Mouse (Mus musculus): ENCODE results near the gene Rassf10. TPM values are rescaled to one million over a fixed set of nuclear protein-coding genes. Genes with fewer than 3 reads are reported as not detected.
"Not testable (repeated sequence)": the region's sequence is repeated elsewhere in the genome, so short reads cannot be mapped to it uniquely, and the experiment has no call there.

Gene Rassf10
- polyA plus RNA-seq, 1 experiment from 2014 or later, result 0.99 TPM

- H3K4me2 ChIP-seq (ENCODE audit: low read depth, low read length), result no peak overlapping the region
- ATAC-seq, result no peak
- no peaks in the 10 kb centered on the region for H3K36me3 ChIP-seq (ENCODE audit: control insufficient read depth, insufficient read depth, low read length)
- 47% methylated on average over 4 of the region's 4 CpGs for WGBS
- no peak overlapping the region for H3K27ac ChIP-seq (ENCODE audit: low read length)
- no peaks in the 10 kb centered on the region for H3K27me3 ChIP-seq (replicated peaks; ENCODE audit: control insufficient read depth, insufficient read depth, low read length)
- no peak overlapping the region for H3K9ac ChIP-seq (ENCODE audit: low read depth, low read length)
- no peaks in the 10 kb centered on the region for H3K4me1 ChIP-seq (ENCODE audit: control insufficient read depth, insufficient read depth, low read length)
- no peak overlapping the region for H3K4me3 ChIP-seq (ENCODE audit: low read length)
- no peaks in the 10 kb centered on the region for H3K9me3 ChIP-seq (ENCODE audit: control insufficient read depth, low read length)
Observed at GRCm38 (mm10) chr7:112922801-112923200, 31.0 kb upstream of the Rassf10 start.

- H3K27me3 ChIP-seq (replicated peaks; ENCODE audit: control insufficient read depth, insufficient read depth, low read length), result no peaks in the 10 kb centered on the region
- WGBS, result 71% methylated on average over 3 of the region's 3 CpGs
- no peak for ATAC-seq
- no peaks in the 10 kb centered on the region for H3K9me3 ChIP-seq (ENCODE audit: control insufficient read depth, low read length)
- no peak overlapping the region for H3K9ac ChIP-seq (ENCODE audit: low read depth, low read length)
- no peak overlapping the region for H3K27ac ChIP-seq (ENCODE audit: low read length)
- no peaks in the 10 kb centered on the region for H3K36me3 ChIP-seq (ENCODE audit: control insufficient read depth, insufficient read depth, low read length)
- H3K4me3 ChIP-seq (ENCODE audit: low read length), result no peak overlapping the region
- no peak overlapping the region for H3K4me2 ChIP-seq (ENCODE audit: low read depth, low read length)
- H3K4me1 ChIP-seq (ENCODE audit: control insufficient read depth, insufficient read depth, low read length), result no peaks in the 10 kb centered on the region
Observed at GRCm38 (mm10) chr7:112923712-112924111, 30.1 kb upstream of the Rassf10 start.

- no peak overlapping the region for H3K4me2 ChIP-seq (ENCODE audit: low read depth, low read length)
- no peak overlapping the region for H3K27ac ChIP-seq (ENCODE audit: low read length)
- no peak overlapping the region for H3K4me3 ChIP-seq (ENCODE audit: low read length)
- H3K4me1 ChIP-seq (ENCODE audit: control insufficient read depth, insufficient read depth, low read length), result peaks cover 8% of the 10 kb centered on the region; the same call in 1 of the 2 replicates
- no peak overlapping the region for H3K9ac ChIP-seq (ENCODE audit: low read depth, low read length)
- no peaks in the 10 kb centered on the region for H3K27me3 ChIP-seq (replicated peaks; ENCODE audit: control insufficient read depth, insufficient read depth, low read length)
- H3K36me3 ChIP-seq (ENCODE audit: control insufficient read depth, insufficient read depth, low read length), result no peaks in the 10 kb centered on the region
- WGBS, result 20% methylated on average over 7 of the region's 7 CpGs
- ATAC-seq, result no peak
- no peaks in the 10 kb centered on the region for H3K9me3 ChIP-seq (ENCODE audit: control insufficient read depth, low read length)
Observed at GRCm38 (mm10) chr7:112930669-112931068, 23.1 kb upstream of the Rassf10 start.

- not testable (repeated sequence) for H3K9ac ChIP-seq (ENCODE audit: low read depth, low read length); ATAC-seq; H3K27ac ChIP-seq (ENCODE audit: low read length); H3K9me3 ChIP-seq (ENCODE audit: control insufficient read depth, low read length); H3K4me3 ChIP-seq (ENCODE audit: low read length); H3K27me3 ChIP-seq (replicated peaks; ENCODE audit: control insufficient read depth, insufficient read depth, low read length); H3K4me1 ChIP-seq (ENCODE audit: control insufficient read depth, insufficient read depth, low read length); H3K36me3 ChIP-seq (ENCODE audit: control insufficient read depth, insufficient read depth, low read length); H3K4me2 ChIP-seq (ENCODE audit: low read depth, low read length)
- 69% methylated on average over 5 of the region's 5 CpGs for WGBS
Observed at GRCm38 (mm10) chr7:112935876-112936275, 17.9 kb upstream of the Rassf10 start.

DNA sequence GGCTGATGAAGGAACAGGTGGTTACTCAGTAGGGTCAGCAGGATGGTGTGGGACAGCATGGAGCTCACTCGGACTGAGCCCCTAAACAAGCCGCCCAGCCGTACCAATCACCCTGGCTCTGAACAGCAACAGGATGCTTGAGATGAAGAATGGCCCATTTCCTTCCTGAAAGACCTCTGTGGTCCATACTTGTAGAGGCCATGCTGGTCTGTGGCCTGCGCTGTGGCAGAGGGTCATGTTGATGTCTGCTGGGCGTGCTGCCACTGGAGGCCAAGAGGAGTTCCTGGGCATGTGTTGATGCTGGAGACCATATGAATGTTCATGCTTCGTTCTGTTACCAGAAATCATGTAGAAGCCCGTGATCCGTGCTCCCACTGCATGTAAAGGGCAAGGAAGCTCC is 16.7 kb upstream of the Rassf10 start:
- H3K9me3 ChIP-seq (ENCODE audit: control insufficient read depth, low read length), result no peaks in the 10 kb centered on the region
- ATAC-seq, result no peak
- WGBS, result 82% methylated on average over 8 of the region's 8 CpGs

DNA sequence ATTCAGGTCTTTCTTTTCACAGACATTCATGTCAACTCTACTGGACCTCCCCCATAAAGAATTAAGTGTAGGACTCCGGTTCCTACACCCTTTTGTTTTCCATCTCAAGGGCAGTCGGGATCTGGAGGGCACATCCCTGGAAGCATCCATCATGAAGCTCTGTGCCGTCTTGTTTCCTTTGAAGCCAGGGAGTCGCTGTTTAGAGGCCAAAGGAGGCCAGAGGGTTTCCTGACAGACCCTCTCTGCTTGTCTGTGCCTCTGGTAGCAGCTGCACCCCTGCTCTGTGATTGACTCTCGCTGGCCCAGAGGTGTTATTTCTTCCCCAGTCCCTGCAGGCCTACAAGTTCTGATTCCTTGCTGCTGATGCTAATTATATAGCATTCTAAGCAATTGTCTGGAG is 14.8 kb upstream of the Rassf10 start:
- WGBS, result 36% methylated on average over 5 of the region's 5 CpGs
- no peak overlapping the region for H3K9ac ChIP-seq (ENCODE audit: low read depth, low read length)
- ATAC-seq, result no peak

More for the DNA sequence above, 16.7 kb upstream of the Rassf10 start:
- H3K9ac ChIP-seq (ENCODE audit: low read depth, low read length), result no peak overlapping the region
- H3K4me1 ChIP-seq (ENCODE audit: control insufficient read depth, insufficient read depth, low read length), result no peaks in the 10 kb centered on the region
- H3K4me3 ChIP-seq (ENCODE audit: low read length), result no peak overlapping the region
- H3K36me3 ChIP-seq (ENCODE audit: control insufficient read depth, insufficient read depth, low read length), result no peaks in the 10 kb centered on the region
- H3K4me2 ChIP-seq (ENCODE audit: low read depth, low read length), result no peak overlapping the region
- H3K27me3 ChIP-seq (replicated peaks; ENCODE audit: control insufficient read depth, insufficient read depth, low read length), result no peaks in the 10 kb centered on the region
- no peak overlapping the region for H3K27ac ChIP-seq (ENCODE audit: low read length)

DNA sequence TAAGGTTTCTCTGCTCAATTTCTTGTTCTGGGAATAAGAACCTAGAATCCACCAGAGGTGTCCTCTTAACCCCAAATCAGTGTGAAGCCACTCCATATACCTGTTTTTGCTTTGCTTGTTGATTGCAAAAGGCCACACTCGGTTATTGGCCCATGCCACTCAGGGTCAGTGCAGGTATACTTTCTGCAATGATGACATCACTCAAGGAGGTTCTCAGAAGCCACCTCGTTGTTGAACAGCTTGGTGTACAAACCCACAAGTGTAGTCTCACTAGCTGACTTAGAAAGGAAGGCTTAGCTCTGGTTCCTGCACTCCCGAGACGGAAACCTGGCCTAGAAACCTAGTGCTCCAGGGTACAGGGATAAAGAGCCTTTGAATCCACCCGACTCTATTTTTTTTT is 11.2 kb upstream of the Rassf10 start:
- ATAC-seq, result no peak
- Histone ChIP-seq H3K4me1 (ENCODE audit: control insufficient read depth, insufficient read depth, low read length) (no peaks in the 10 kb centered on the region), H3K9me3 (ENCODE audit: control insufficient read depth, low read length) (no peaks in the 10 kb centered on the region), H3K4me3 (ENCODE audit: low read length) (no peak overlapping the region), H3K27me3 (replicated peaks; ENCODE audit: control insufficient read depth, insufficient read depth, low read length) (no peaks in the 10 kb centered on the region), H3K9ac (ENCODE audit: low read depth, low read length) (no peak overlapping the region), H3K27ac (ENCODE audit: low read length) (no peak overlapping the region), H3K4me2 (ENCODE audit: low read depth, low read length) (no peak overlapping the region), H3K36me3 (ENCODE audit: control insufficient read depth, insufficient read depth, low read length) (no peaks in the 10 kb centered on the region)
- 55% methylated on average over 5 of the region's 5 CpGs for WGBS

More for the DNA sequence above, 14.8 kb upstream of the Rassf10 start:
- Histone ChIP-seq H3K4me1 (ENCODE audit: control insufficient read depth, insufficient read depth, low read length) (no peaks in the 10 kb centered on the region), H3K4me3 (ENCODE audit: low read length) (no peak overlapping the region), H3K27ac (ENCODE audit: low read length) (no peak overlapping the region), H3K36me3 (ENCODE audit: control insufficient read depth, insufficient read depth, low read length) (no peaks in the 10 kb centered on the region), H3K4me2 (ENCODE audit: low read depth, low read length) (no peak overlapping the region), H3K9me3 (ENCODE audit: control insufficient read depth, low read length) (no peaks in the 10 kb centered on the region), H3K27me3 (replicated peaks; ENCODE audit: control insufficient read depth, insufficient read depth, low read length) (no peaks in the 10 kb centered on the region)

GRCm38 (mm10) chr7:112943056-112943455 is 10.7 kb upstream of the Rassf10 start:
- Histone ChIP-seq H3K4me1 (ENCODE audit: control insufficient read depth, insufficient read depth, low read length) (no peaks in the 10 kb centered on the region), H3K4me3 (ENCODE audit: low read length) (no peak overlapping the region), H3K27ac (ENCODE audit: low read length) (no peak overlapping the region), H3K27me3 (replicated peaks; ENCODE audit: control insufficient read depth, insufficient read depth, low read length) (no peaks in the 10 kb centered on the region), H3K9ac (ENCODE audit: low read depth, low read length) (no peak overlapping the region), H3K36me3 (ENCODE audit: control insufficient read depth, insufficient read depth, low read length) (no peaks in the 10 kb centered on the region), H3K4me2 (ENCODE audit: low read depth, low read length) (no peak overlapping the region), H3K9me3 (ENCODE audit: control insufficient read depth, low read length) (no peaks in the 10 kb centered on the region)
- no peak for ATAC-seq
- WGBS, result 74% methylated on average over 1 of the region's 1 CpGs

GRCm38 (mm10) chr7:112946706-112947105 is 7.1 kb upstream of the Rassf10 start:
- no peak overlapping the region for H3K27ac ChIP-seq (ENCODE audit: low read length)
- H3K4me2 ChIP-seq (ENCODE audit: low read depth, low read length), result no peak overlapping the region
- H3K9me3 ChIP-seq (ENCODE audit: control insufficient read depth, low read length), result no peaks in the 10 kb centered on the region
- no peak overlapping the region for H3K4me3 ChIP-seq (ENCODE audit: low read length)
- ATAC-seq, result no peak
- no peaks in the 10 kb centered on the region for H3K27me3 ChIP-seq (replicated peaks; ENCODE audit: control insufficient read depth, insufficient read depth, low read length)
- 53% methylated on average over 6 of the region's 6 CpGs for WGBS
- no peaks in the 10 kb centered on the region for H3K4me1 ChIP-seq (ENCODE audit: control insufficient read depth, insufficient read depth, low read length)
- H3K36me3 ChIP-seq (ENCODE audit: control insufficient read depth, insufficient read depth, low read length), result no peaks in the 10 kb centered on the region
- no peak overlapping the region for H3K9ac ChIP-seq (ENCODE audit: low read depth, low read length)

GRCm38 (mm10) chr7:112954351-112955102 is 765 bp downstream of the Rassf10 start:
- Histone ChIP-seq H3K27ac (ENCODE audit: low read length) (no peak overlapping the region), H3K9ac (ENCODE audit: low read depth, low read length) (peak overlapping the region; percentile 66), H3K27me3 (replicated peaks; ENCODE audit: control insufficient read depth, insufficient read depth, low read length) (peaks cover 28% of the 10 kb centered on the region), H3K36me3 (ENCODE audit: control insufficient read depth, insufficient read depth, low read length) (no peaks in the 10 kb centered on the region), H3K4me3 (ENCODE audit: low read length) (peak overlapping the region; percentile 61), H3K4me1 (ENCODE audit: control insufficient read depth, insufficient read depth, low read length) (peaks cover 26% of the 10 kb centered on the region), H3K4me2 (ENCODE audit: low read depth, low read length) (peak overlapping the region; percentile 84), H3K9me3 (ENCODE audit: control insufficient read depth, low read length) (no peaks in the 10 kb centered on the region)
- peak; percentile 36 for ATAC-seq
- WGBS, result under 1% methylated on average over 82 of the region's 82 CpGs

All from intestine, embryonic 16.5 days (tissue).